Mouse (Mus musculus): Measurements from ENCODE around the gene Lsm12. TPM values are rescaled to one million over a fixed set of nuclear protein-coding genes. Genes with fewer than 3 reads are reported as not detected.

Lsm12 gene
- polyA plus RNA-seq (2014; fragmentation: Nextera tagmentation; extraction: Ambion mirVana): 76.0 and 80.9 TPM in 2 replicates

- H3K4me1 ChIP-seq (ENCODE audit: control insufficient read depth, insufficient read depth, low read length): peaks cover 17% of the 10 kb centered on the region; the same call in 1 of the 2 replicates
- peak; percentile 91 for ATAC-seq (ENCODE audit: low FRiP score, low TSS enrichment)
- under 1% methylated on average over 70 of the region's 70 CpGs for whole genome bisulfite sequencing
- peak; percentile 98 for DNase-seq
- H3K27me3 ChIP-seq (ENCODE audit: control insufficient read depth, insufficient read depth, low read length): no peaks in the 10 kb centered on the region
- peak within 1 kb of the TSS; percentile 86 for H3K9ac ChIP-seq (replicated peaks; ENCODE audit: low read length)
- peaks cover 25% of the 10 kb centered on the region for H3K36me3 ChIP-seq (ENCODE audit: control insufficient read depth, insufficient read depth, low read length)
- H3K4me2 ChIP-seq (ENCODE audit: low read length): peak within 1 kb of the TSS; percentile 77
- peak within 1 kb of the TSS; percentile 88 for H3K4me3 ChIP-seq (replicated peaks; ENCODE audit: low read depth, low read length)
- peak within 1 kb of the TSS; percentile 96 for H3K27ac ChIP-seq (replicated peaks; ENCODE audit: low read depth, low read length)
- no peaks in the 10 kb centered on the region for H3K9me3 ChIP-seq (ENCODE audit: control insufficient read depth, low read length)
These were observed at the start of gene Lsm12 for GRCm38 (mm10) chr11:102184646-102185495. TSS of gene Lsm12 (minus strand) at chr11:102185296.

GRCm38 (mm10) chr11:102230006-102230741 lies 45.1 kb upstream of the Lsm12 start, which contains the start of gene Hdac5:
TSS of gene Hdac5 (minus strand) at chr11:102230166.
- no peaks in the 10 kb centered on the region for H3K9me3 ChIP-seq (ENCODE audit: control insufficient read depth, low read length)
- peak within 1 kb of the TSS; percentile 87 for H3K4me3 ChIP-seq (replicated peaks; ENCODE audit: low read depth, low read length)
- DNase-seq: peak; percentile 100
- H3K36me3 ChIP-seq (ENCODE audit: control insufficient read depth, insufficient read depth, low read length): no peaks in the 10 kb centered on the region
- H3K9ac ChIP-seq (replicated peaks; ENCODE audit: low read length): peak within 1 kb of the TSS; percentile 92
- H3K27me3 ChIP-seq (ENCODE audit: control insufficient read depth, insufficient read depth, low read length): no peaks in the 10 kb centered on the region
- H3K4me1 ChIP-seq (ENCODE audit: control insufficient read depth, insufficient read depth, low read length): peaks cover 33% of the 10 kb centered on the region
- H3K4me2 ChIP-seq (ENCODE audit: low read length): peak within 1 kb of the TSS; percentile 69
- under 1% methylated on average over 49 of the region's 49 CpGs for WGBS
- H3K27ac ChIP-seq (replicated peaks; ENCODE audit: low read depth, low read length): peak within 1 kb of the TSS; percentile 97
- ATAC-seq (ENCODE audit: low FRiP score, low TSS enrichment): peak; percentile 90

- peaks cover 40% of the 10 kb centered on the region for H3K4me1 ChIP-seq (ENCODE audit: control insufficient read depth, insufficient read depth, low read length)
- peak; percentile 44 for ATAC-seq (ENCODE audit: low FRiP score, low TSS enrichment)
These were observed 44.3 kb upstream of the Lsm12 start for GRCm38 (mm10) chr11:102229331-102229953.

GRCm38 (mm10) chr11:102228646-102229268 lies 43.7 kb upstream of the Lsm12 start:
- DNase-seq: no peak
- no peak for ATAC-seq (ENCODE audit: low FRiP score, low TSS enrichment)
- Histone ChIP-seq H3K4me1 (ENCODE audit: control insufficient read depth, insufficient read depth, low read length) (peaks cover 46% of the 10 kb centered on the region), H3K9ac (replicated peaks; ENCODE audit: low read length) (peak overlapping the region; percentile 92), H3K27me3 (ENCODE audit: control insufficient read depth, insufficient read depth, low read length) (no peaks in the 10 kb centered on the region), H3K4me2 (ENCODE audit: low read length) (peak overlapping the region; percentile 69), H3K36me3 (ENCODE audit: control insufficient read depth, insufficient read depth, low read length) (0 out of 2 replicates have a peak, but pooled peaks cover 7% of the 10 kb centered on the region), H3K27ac (replicated peaks; ENCODE audit: low read depth, low read length) (peak overlapping the region; percentile 97), H3K4me3 (replicated peaks; ENCODE audit: low read depth, low read length) (peak overlapping the region; percentile 87), H3K9me3 (ENCODE audit: control insufficient read depth, low read length) (no peaks in the 10 kb centered on the region)
- WGBS: 4% methylated on average over 7 of the region's 7 CpGs

More at GRCm38 (mm10) chr11:102229331-102229953, 44.3 kb upstream of the Lsm12 start:
- H3K4me3 ChIP-seq (replicated peaks; ENCODE audit: low read depth, low read length): peak overlapping the region; percentile 87
- H3K9me3 ChIP-seq (ENCODE audit: control insufficient read depth, low read length): no peaks in the 10 kb centered on the region
- H3K36me3 ChIP-seq (ENCODE audit: control insufficient read depth, insufficient read depth, low read length): 0 out of 2 replicates have a peak, but pooled peaks cover under 1% of the 10 kb centered on the region
- H3K4me2 ChIP-seq (ENCODE audit: low read length): peak overlapping the region; percentile 69
- peak; percentile 68 for DNase-seq
- H3K27me3 ChIP-seq (ENCODE audit: control insufficient read depth, insufficient read depth, low read length): no peaks in the 10 kb centered on the region
- WGBS: 1% methylated on average over 42 of the region's 47 CpGs
- H3K27ac ChIP-seq (replicated peaks; ENCODE audit: low read depth, low read length): peak overlapping the region; percentile 97
- H3K9ac ChIP-seq (replicated peaks; ENCODE audit: low read length): peak overlapping the region; percentile 92

- H3K4me1 ChIP-seq (ENCODE audit: control insufficient read depth, insufficient read depth, low read length): peaks cover 46% of the 10 kb centered on the region
- peak overlapping the region; percentile 97 for H3K27ac ChIP-seq (replicated peaks; ENCODE audit: low read depth, low read length)
- peak overlapping the region; percentile 87 for H3K4me3 ChIP-seq (replicated peaks; ENCODE audit: low read depth, low read length)
- DNase-seq (no peak), ATAC-seq (ENCODE audit: low FRiP score, low TSS enrichment) (no peak; the same call in none of the 2 replicates)
- peak overlapping the region; percentile 92 for H3K9ac ChIP-seq (replicated peaks; ENCODE audit: low read length)
- peak overlapping the region; percentile 69 for H3K4me2 ChIP-seq (ENCODE audit: low read length)
- no peaks in the 10 kb centered on the region for H3K27me3 ChIP-seq (ENCODE audit: control insufficient read depth, insufficient read depth, low read length)
- peaks cover 12% of the 10 kb centered on the region; the same call in 1 of the 2 replicates for H3K36me3 ChIP-seq (ENCODE audit: control insufficient read depth, insufficient read depth, low read length)
- 4% methylated on average over 9 of the region's 9 CpGs for whole genome bisulfite sequencing
- no peaks in the 10 kb centered on the region for H3K9me3 ChIP-seq (ENCODE audit: control insufficient read depth, low read length)
These were observed 43.1 kb upstream of the Lsm12 start for GRCm38 (mm10) chr11:102228191-102228545.

- H3K27me3 ChIP-seq (ENCODE audit: control insufficient read depth, insufficient read depth, low read length): no peaks in the 10 kb centered on the region
- 3% methylated on average over 12 of the region's 12 CpGs for WGBS
- H3K4me2 ChIP-seq (ENCODE audit: low read length): peak overlapping the region; percentile 69
- H3K9me3 ChIP-seq (ENCODE audit: control insufficient read depth, low read length): no peaks in the 10 kb centered on the region
- H3K36me3 ChIP-seq (ENCODE audit: control insufficient read depth, insufficient read depth, low read length): peaks cover 19% of the 10 kb centered on the region
- H3K4me1 ChIP-seq (ENCODE audit: control insufficient read depth, insufficient read depth, low read length): peaks cover 46% of the 10 kb centered on the region
- DNase-seq (peak; percentile 79), ATAC-seq (ENCODE audit: low FRiP score, low TSS enrichment) (peak; percentile 46)
- peak overlapping the region; percentile 97 for H3K27ac ChIP-seq (replicated peaks; ENCODE audit: low read depth, low read length)
- peak overlapping the region; percentile 87 for H3K4me3 ChIP-seq (replicated peaks; ENCODE audit: low read depth, low read length)
- peak overlapping the region; percentile 92 for H3K9ac ChIP-seq (replicated peaks; ENCODE audit: low read length)
These were observed 42.4 kb upstream of the Lsm12 start for GRCm38 (mm10) chr11:102227270-102228190.

GRCm38 (mm10) chr11:102226067-102226978 lies 41.2 kb upstream of the Lsm12 start:
- Histone ChIP-seq H3K4me2 (ENCODE audit: low read length) (peak overlapping the region; percentile 69), H3K27me3 (ENCODE audit: control insufficient read depth, insufficient read depth, low read length) (no peaks in the 10 kb centered on the region), H3K27ac (replicated peaks; ENCODE audit: low read depth, low read length) (no peak overlapping the region; the same call in 1 of the 2 replicates), H3K9me3 (ENCODE audit: control insufficient read depth, low read length) (no peaks in the 10 kb centered on the region), H3K4me3 (replicated peaks; ENCODE audit: low read depth, low read length) (no peak overlapping the region), H3K9ac (replicated peaks; ENCODE audit: low read length) (peak overlapping the region; percentile 92; the same call in 1 of the 2 replicates), H3K36me3 (ENCODE audit: control insufficient read depth, insufficient read depth, low read length) (peaks cover 26% of the 10 kb centered on the region), H3K4me1 (ENCODE audit: control insufficient read depth, insufficient read depth, low read length) (peaks cover 46% of the 10 kb centered on the region)
- ATAC-seq (ENCODE audit: low FRiP score, low TSS enrichment) (no peak), DNase-seq (no peak)
- WGBS: 55% methylated on average over 12 of the region's 12 CpGs

Measured in midbrain, embryonic 14.5 days (tissue).